Mouse (Mus musculus) forebrain, postnatal 0 days (tissue): ENCODE data around the gene Ccdc73. TPM values are rescaled to one million over a fixed set of nuclear protein-coding genes. Genes with fewer than 3 reads are reported as not detected.
A peak's percentile ranks its signal among the peaks of the same experiment; 100 is the strongest.

ENCODE experiments used
- ATAC-seq: fragments of 200-750 bp; cut with Nextera tagmentation; 2 replicates; pipeline ENCODE4 v1.8.0; 2017; ENCODE audit warnings: mild to moderate bottlenecking, moderate library complexity
- DNase-seq: peaks from one replicate; pipeline ENCODE4 v3.0.0-alpha.2; 2015
- H3K27ac ChIP-seq: fragments of 300-500 bp; sonication (generic); 2 replicates; pipeline ENCODE4 v1.5.1; 2014; ENCODE audit warnings: low read depth, mild to moderate bottlenecking, antibody characterized with exemption, low read length, moderate library complexity, mixed read lengths
- H3K27me3 ChIP-seq: fragments of 300-500 bp; sonication (generic); 2 replicates; pipeline ENCODE4 v1.6.1; 2014; ENCODE audit warnings: mild to moderate bottlenecking, low read length, mixed read lengths; ENCODE audit not compliant: insufficient read depth
- H3K36me3 ChIP-seq: fragments of 300-500 bp; sonication (generic); 2 replicates; pipeline ENCODE4 v1.6.1; 2014; ENCODE audit warnings: mild to moderate bottlenecking, moderate library complexity; ENCODE audit not compliant: insufficient read depth
- H3K4me1 ChIP-seq: fragments of 300-500 bp; sonication (generic); 2 replicates; pipeline ENCODE4 v1.6.1; 2014; ENCODE audit warnings: antibody characterized with exemption; ENCODE audit not compliant: insufficient read depth
- H3K4me2 ChIP-seq: fragments of 300-500 bp; sonication (generic); 2 replicates; pipeline ENCODE4 v1.6.1; 2014; ENCODE audit warnings: low read depth, mild to moderate bottlenecking, moderate library complexity
- H3K4me3 ChIP-seq: fragments of 300-500 bp; sonication (generic); 2 replicates; pipeline ENCODE4 v1.5.1; 2014; ENCODE audit warnings: low read depth, low read length, mixed read lengths
- H3K9ac ChIP-seq: fragments of 300-500 bp; sonication (generic); 2 replicates; pipeline ENCODE4 v1.6.1; 2014; ENCODE audit warnings: mild to moderate bottlenecking
- H3K9me3 ChIP-seq: fragments of 300-500 bp; sonication (generic); 2 replicates; pipeline ENCODE4 v1.6.1; 2016; ENCODE audit warnings: low read length
- CTCF ChIP-seq: sonication (generic); IDR thresholded peaks from 2 replicates; pipeline ENCODE4 v1.5.1; 2016; ENCODE audit warnings: antibody characterized with exemption, control low read depth, low read depth
- WGBS: fragments of 180-500 bp; shearing (Covaris S2); extraction: QIAGEN DNeasy Blood & Tissue Kit; methylation state at CpG from one replicate; pipeline ENCODE4 v1.1.7; 2014; 5-methylcytosine and 5-hydroxymethylcytosine counted together
- polyA plus RNA-seq: library from polyadenylated mRNA; unstranded; fragments of >200 nt; fragmentation: Nextera tagmentation; extraction: Ambion mirVana; gene quantifications from 2 replicates; pipeline ENCODE4 v1.2.1, GENCODE M21; 2015
- total RNA-seq: library from RNA; depleted of rRNA; stranded (reverse); fragments of >200 nt; gene quantifications from 2 replicates; pipeline ENCODE4 v1.2.3, GENCODE M21; 2014

The Ccdc73 gene
- total and polyA plus RNA-seq, 2 experiments from 2014 or later, result 3.9 TPM; not detected in 1

- no peak for DNase-seq
These were observed 20.8 kb upstream of the Ccdc73 start for GRCm38 (mm10) chr2:104846638-104847414.

GRCm38 (mm10) chr2:104847645-104848044, 20.0 kb upstream of the Ccdc73 start:
- Histone ChIP-seq H3K9me3 (no peaks in the 10 kb centered on the region), H3K4me3 (no peak overlapping the region), H3K4me2 (no peak overlapping the region), H3K9ac (no peak overlapping the region), H3K27ac (no peak overlapping the region), H3K27me3 (0 out of 2 replicates have a peak, but pooled peaks cover 21% of the 10 kb centered on the region), H3K4me1 (no peaks in the 10 kb centered on the region), H3K36me3 (no peaks in the 10 kb centered on the region; the same call in 1 of the 2 replicates)
- ATAC-seq (no peak), DNase-seq (peak; percentile 17)
- peak; percentile 53 for TF ChIP-seq CTCF
- WGBS, result 53% methylated on average over 2 of the region's 2 CpGs

More at GRCm38 (mm10) chr2:104846638-104847414, 20.8 kb upstream of the Ccdc73 start:
- Histone ChIP-seq H3K36me3 (no peaks in the 10 kb centered on the region; the same call in 1 of the 2 replicates), H3K4me3 (no peak overlapping the region), H3K9ac (no peak overlapping the region), H3K4me2 (no peak overlapping the region), H3K27me3 (0 out of 2 replicates have a peak, but pooled peaks cover 20% of the 10 kb centered on the region), H3K9me3 (no peaks in the 10 kb centered on the region), H3K4me1 (no peaks in the 10 kb centered on the region), H3K27ac (no peak overlapping the region)
- TF ChIP-seq CTCF, result no peak
- WGBS, result 39% methylated on average over 4 of the region's 4 CpGs
- ATAC-seq, result no peak

GRCm38 (mm10) chr2:104848235-104849161, 19.1 kb upstream of the Ccdc73 start:
- H3K27me3 ChIP-seq, result 0 out of 2 replicates have a peak, but pooled peaks cover 21% of the 10 kb centered on the region
- no peaks in the 10 kb centered on the region for H3K9me3 ChIP-seq
- H3K9ac ChIP-seq, result no peak overlapping the region
- ATAC-seq, result no peak
- no peaks in the 10 kb centered on the region for H3K4me1 ChIP-seq
- no peak overlapping the region for H3K27ac ChIP-seq
- peak overlapping the region; percentile 55 for H3K4me3 ChIP-seq
- no peaks in the 10 kb centered on the region; the same call in 1 of the 2 replicates for H3K36me3 ChIP-seq
- no peak for TF ChIP-seq CTCF
- no peak for DNase-seq
- H3K4me2 ChIP-seq, result peak overlapping the region; percentile 99
- WGBS, result 31% methylated on average over 16 of the region's 16 CpGs

GRCm38 (mm10) chr2:104849276-104849990, 18.2 kb upstream of the Ccdc73 start, which contains the start of gene Prrg4:
TSS of gene Prrg4 (minus strand) at chr2:104849876.
- Histone ChIP-seq H3K9ac (peak within 1 kb of the TSS; percentile 51), H3K27me3 (0 out of 2 replicates have a peak, but pooled peaks cover 21% of the 10 kb centered on the region), H3K27ac (no peak within 1 kb of the TSS), H3K4me2 (peak within 1 kb of the TSS; percentile 99), H3K36me3 (no peaks in the 10 kb centered on the region), H3K4me1 (no peaks in the 10 kb centered on the region), H3K9me3 (no peaks in the 10 kb centered on the region), H3K4me3 (peak within 1 kb of the TSS; percentile 55)
- no peak; the same call in none of the 2 replicates for TF ChIP-seq CTCF
- DNase-seq (peak; percentile 41), ATAC-seq (peak; percentile 72)
- under 1% methylated on average over 61 of the region's 62 CpGs for WGBS

- Histone ChIP-seq H3K4me2 (peak overlapping the region; percentile 99), H3K36me3 (no peaks in the 10 kb centered on the region), H3K27me3 (0 out of 2 replicates have a peak, but pooled peaks cover 21% of the 10 kb centered on the region), H3K4me1 (no peaks in the 10 kb centered on the region), H3K27ac (no peak overlapping the region), H3K9ac (peak overlapping the region; percentile 51; the same call in 1 of the 2 replicates), H3K9me3 (no peaks in the 10 kb centered on the region), H3K4me3 (peak overlapping the region; percentile 55)
- WGBS, result 65% methylated on average over 3 of the region's 3 CpGs
- DNase-seq, result no peak
- no peak for TF ChIP-seq CTCF
- ATAC-seq, result peak; percentile 28; the same call in 1 of the 2 replicates
These were observed 17.6 kb upstream of the Ccdc73 start for GRCm38 (mm10) chr2:104849991-104850359.

GRCm38 (mm10) chr2:104851686-104852085, 15.9 kb upstream of the Ccdc73 start:
- Histone ChIP-seq H3K4me1 (no peaks in the 10 kb centered on the region), H3K4me3 (no peak overlapping the region), H3K27me3 (0 out of 2 replicates have a peak, but pooled peaks cover 21% of the 10 kb centered on the region), H3K9ac (no peak overlapping the region), H3K9me3 (no peaks in the 10 kb centered on the region), H3K36me3 (no peaks in the 10 kb centered on the region), H3K27ac (no peak overlapping the region), H3K4me2 (no peak overlapping the region)
- DNase-seq (peak; percentile 6), ATAC-seq (peak; percentile 19; the same call in 1 of the 2 replicates)
- no peak for TF ChIP-seq CTCF
- 24% methylated on average over 5 of the region's 5 CpGs for WGBS
